Comparison of ENCODE assay signal across 13 mouse cellular contexts in genomic region chr1:104838206-104838915, GRCm38 (mm10).
DNase-seq lines count a peak whose midpoint lies in the region; ATAC-seq lines count a peak whose summit lies in the region.
"Had no signal": no experiment of that assay in that cellular context is flagged by ENCODE, and none has a peak within 500 bp of the region (broad histone marks: within the 10 kb centered on the region; RNA-seq: fewer than 3 reads in every experiment).

No protein-coding gene starts in this region.

- no peaks in the 10 kb centered on the region for H3K27me3 ChIP-seq in heart, embryonic 12.5 days (replicated peaks)
- no peaks in the 10 kb centered on the region for H3K27me3 ChIP-seq in forebrain, embryonic 14.5 days (replicated peaks; ENCODE audit: control insufficient read depth, insufficient read depth, low read length)
- H3K27me3 ChIP-seq in midbrain, embryonic 13.5 days: no peaks in the 10 kb centered on the region
- H3K27me3 ChIP-seq: heart, embryonic 13.5 days; limb, embryonic 13.5 days; Patski had no signal

- no peak overlapping the region for H3K27ac ChIP-seq in heart, embryonic 12.5 days (ENCODE audit: poor library complexity, severe bottlenecking)
- H3K27ac ChIP-seq in forebrain, embryonic 14.5 days (ENCODE audit: low read depth, low read length): no peak overlapping the region
- no peak overlapping the region for H3K27ac ChIP-seq in midbrain, embryonic 13.5 days
- H3K27ac ChIP-seq: heart, embryonic 13.5 days; limb, embryonic 13.5 days had no signal

- DNase-seq in heart, adult 8-10 months (ENCODE audit: low spot score): peak; percentile 3
- peak; percentile 80 for DNase-seq in Muller cell, postnatal 12 days (ENCODE audit: inconsistent ontology term)
- DNase-seq in forebrain, embryonic 14.5 days (ENCODE audit: low spot score): peak; percentile 74
- DNase-seq in gastrocnemius, postnatal 36 days: no peak
- DNase-seq in c-Kit-positive CD71-positive TER-119-positive erythroid progenitor cells, embryonic 14.5 days (ENCODE audit: low spot score): no peak
- no peak for DNase-seq in testis, postnatal 14 days (ENCODE audit: low spot score)
- DNase-seq: kidney, postnatal 36 days; lung, adult 2 months had no signal

- H3K9ac ChIP-seq in heart, embryonic 12.5 days: no peak overlapping the region
- no peak overlapping the region for H3K9ac ChIP-seq in forebrain, embryonic 14.5 days (ENCODE audit: low read length)
- H3K9ac ChIP-seq in midbrain, embryonic 13.5 days (replicated peaks): no peak overlapping the region
- H3K9ac ChIP-seq: heart, embryonic 13.5 days; limb, embryonic 13.5 days had no signal

- H3K4me2 ChIP-seq in heart, embryonic 12.5 days: no peak overlapping the region
- H3K4me2 ChIP-seq in forebrain, embryonic 14.5 days (ENCODE audit: low read length): no peak overlapping the region
- H3K4me2 ChIP-seq in midbrain, embryonic 13.5 days (replicated peaks): no peak overlapping the region
- H3K4me2 ChIP-seq: heart, embryonic 13.5 days; limb, embryonic 13.5 days had no signal

- intact Hi-C loops in gastrocnemius, postnatal 36 days (cut with DNase I): no loop called here

- WGBS in heart, embryonic 12.5 days: 59% methylated on average over 4 of the region's 4 CpGs
- WGBS in forebrain, embryonic 14.5 days: 15% methylated on average over 4 of the region's 4 CpGs
- WGBS in midbrain, embryonic 13.5 days: 31% methylated on average over 4 of the region's 4 CpGs

- no peaks in the 10 kb centered on the region for H3K4me1 ChIP-seq in heart, embryonic 12.5 days (replicated peaks)
- H3K4me1 ChIP-seq in forebrain, embryonic 14.5 days (ENCODE audit: control insufficient read depth, insufficient read depth, low read length): peaks cover 13% of the 10 kb centered on the region; the same call in 1 of the 2 replicates
- H3K4me1 ChIP-seq in midbrain, embryonic 13.5 days (replicated peaks): peaks cover 7% of the 10 kb centered on the region; the same call in 1 of the 2 replicates
- H3K4me1 ChIP-seq: heart, embryonic 13.5 days; limb, embryonic 13.5 days had no signal

- H3K9me3 ChIP-seq in heart, embryonic 12.5 days (replicated peaks): no peaks in the 10 kb centered on the region
- no peaks in the 10 kb centered on the region for H3K9me3 ChIP-seq in forebrain, embryonic 14.5 days (replicated peaks; ENCODE audit: control insufficient read depth, low read length)
- no peaks in the 10 kb centered on the region for H3K9me3 ChIP-seq in midbrain, embryonic 13.5 days
- H3K9me3 ChIP-seq: heart, embryonic 13.5 days; limb, embryonic 13.5 days had no signal

- no peaks in the 10 kb centered on the region for H3K36me3 ChIP-seq in heart, embryonic 12.5 days
- no peaks in the 10 kb centered on the region for H3K36me3 ChIP-seq in forebrain, embryonic 14.5 days (ENCODE audit: control insufficient read depth, insufficient read depth, low read length)
- H3K36me3 ChIP-seq in midbrain, embryonic 13.5 days: no peaks in the 10 kb centered on the region
- H3K36me3 ChIP-seq: heart, embryonic 13.5 days; limb, embryonic 13.5 days had no signal

- H3K4me3 ChIP-seq in heart, embryonic 12.5 days: no peak overlapping the region
- H3K4me3 ChIP-seq in forebrain, embryonic 14.5 days (ENCODE audit: low read depth, low read length): no peak overlapping the region
- no peak overlapping the region for H3K4me3 ChIP-seq in midbrain, embryonic 13.5 days (replicated peaks)
- H3K4me3 ChIP-seq: heart, embryonic 13.5 days; limb, embryonic 13.5 days had no signal

- ATAC-seq in heart, embryonic 12.5 days (ENCODE audit: insufficient number of reproducible peaks, low FRiP score): no peak
- peak; percentile 89 for ATAC-seq in forebrain, embryonic 14.5 days
- ATAC-seq in midbrain, embryonic 13.5 days: peak; percentile 82
- ATAC-seq: Patski had no signal

Comparison
In these comparisons a context has a peak if more than half of its experiments do, and no peak if none do; other contexts are left out.
1. DNase-seq: peak in heart, adult 8-10 months (single experiment), Muller cell, postnatal 12 days (single experiment) and forebrain, embryonic 14.5 days (single experiment); none in gastrocnemius, postnatal 36 days (0 of 2), c-Kit-positive CD71-positive TER-119-positive erythroid progenitor cells, embryonic 14.5 days (single experiment) and testis, postnatal 14 days (single experiment).